Mouse (Mus musculus): ENCODE results near the gene Ift52.

- no peak for TF ChIP-seq POLR2A (IDR thresholded peaks at IDR 0.05; ENCODE audit: insufficient read depth, low read depth, low read length)
- TF ChIP-seq CTCF (IDR thresholded peaks at IDR 0.05; ENCODE audit: insufficient read depth, low read depth, low read length): no peak
Observed at GRCm38 (mm10) chr2:163061203-163062118, 44.3 kb downstream of the Ift52 start.

All from olfactory bulb, adult 2 months (tissue).